9 mouse cellular contexts compared by ENCODE assay signal in the genomic region with DNA sequence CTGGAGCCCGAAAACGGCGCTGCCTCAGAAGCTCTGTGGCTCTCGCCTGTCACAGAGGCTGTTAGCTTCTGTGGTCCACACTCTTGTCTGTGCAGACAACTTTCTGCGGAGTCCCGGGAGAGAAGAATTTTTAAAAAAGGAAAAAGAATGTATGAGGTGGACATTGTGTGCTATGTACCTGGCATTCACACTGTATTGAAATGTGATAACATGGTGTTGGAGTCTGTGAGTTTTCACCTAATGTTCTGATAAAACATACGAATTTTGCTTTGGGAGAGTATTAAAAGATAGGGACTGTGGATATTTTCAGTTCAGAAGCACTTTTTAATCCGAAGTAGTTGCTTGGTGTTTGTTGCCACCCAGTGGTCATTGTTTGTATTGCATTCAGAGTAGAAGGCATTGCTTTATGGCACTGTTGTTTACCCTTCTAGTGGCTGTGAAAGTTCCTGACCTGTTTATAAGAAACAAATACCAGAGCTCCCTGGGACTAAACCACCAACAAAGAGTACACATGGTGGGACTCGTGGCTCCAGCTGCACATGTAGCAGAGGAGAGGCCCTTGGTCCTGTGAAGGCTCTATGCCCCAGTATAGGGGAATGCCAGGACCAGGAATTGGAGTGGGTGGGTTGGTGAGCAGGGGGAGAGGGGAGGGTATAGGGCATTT. TPM values are rescaled to one million over a fixed set of nuclear protein-coding genes. Genes with fewer than 3 reads are reported as not detected.
DNase-seq lines count a peak whose midpoint lies in the region; ATAC-seq and TF ChIP-seq lines count a peak whose summit lies in the region.
"Had no signal": no experiment of that assay in that cellular context is flagged by ENCODE, and none has a peak within 500 bp of the region (broad histone marks: within the 10 kb centered on the region; RNA-seq: fewer than 3 reads in every experiment).

No protein-coding gene starts in this region.

- no peaks in the 10 kb centered on the region for H3K36me3 ChIP-seq in MEL (ENCODE audit: control insufficient read depth in 1 of 2, insufficient read depth in 2 of 2, low read length in 2 of 2)
- H3K36me3 ChIP-seq in kidney, embryonic 14.5 days (ENCODE audit: control insufficient read depth, insufficient read depth, low read length): no peaks in the 10 kb centered on the region
- no peaks in the 10 kb centered on the region for H3K36me3 ChIP-seq in liver, embryonic 14.5 days (replicated peaks; ENCODE audit: control insufficient read depth, insufficient read depth, low read depth)
- no peaks in the 10 kb centered on the region for H3K36me3 ChIP-seq in neural tube, embryonic 13.5 days

- DNase-seq in 416B (ENCODE audit: low read depth) (peak; percentile 83), MEL (ENCODE audit: low read depth, low spot score) (peak; percentile 83)
- peak; percentile 45 to 60 for DNase-seq in cerebellum, adult 2 months
- peak; percentile 49 to 52 (median 49) for DNase-seq in liver, embryonic 14.5 days (ENCODE audit: low read depth in 3 of 3, low spot score in 3 of 3)
- peak; percentile 69 for DNase-seq in thymus, postnatal 25 days

- no peaks in the 10 kb centered on the region for H3K9me3 ChIP-seq in MEL (replicated peaks; ENCODE audit: insufficient read depth, low read length)
- no peaks in the 10 kb centered on the region for H3K9me3 ChIP-seq in kidney, embryonic 14.5 days (ENCODE audit: control insufficient read depth, low read length)
- H3K9me3 ChIP-seq in liver, embryonic 14.5 days (ENCODE audit: control insufficient read depth, low read length): no peaks in the 10 kb centered on the region
- H3K9me3 ChIP-seq in neural tube, embryonic 13.5 days: no peaks in the 10 kb centered on the region

- WGBS in cerebellum, adult 2 months: 56% methylated on average over 9 of the region's 9 CpGs
- WGBS in kidney, embryonic 14.5 days: 63% methylated on average over 9 of the region's 9 CpGs
- WGBS in liver, embryonic 14.5 days (ENCODE audit: insufficient replicate concordance): 51% methylated on average over 9 of the region's 9 CpGs
- 61% methylated on average over 9 of the region's 9 CpGs for WGBS in neural tube, embryonic 13.5 days

- H3K27me3 ChIP-seq in MEL (ENCODE audit: control insufficient read depth in 1 of 2, insufficient read depth in 2 of 2, low read length in 2 of 2): no peaks in the 10 kb centered on the region
- H3K27me3 ChIP-seq in cerebellum, adult 2 months (ENCODE audit: control insufficient read depth, insufficient read depth, low read length): no peaks in the 10 kb centered on the region
- no peaks in the 10 kb centered on the region for H3K27me3 ChIP-seq in kidney, embryonic 14.5 days (ENCODE audit: control insufficient read depth, insufficient read depth, low read length)
- H3K27me3 ChIP-seq in liver, embryonic 14.5 days (ENCODE audit: control insufficient read depth, insufficient read depth, low read length): no peaks in the 10 kb centered on the region
- no peaks in the 10 kb centered on the region for H3K27me3 ChIP-seq in neural tube, embryonic 13.5 days

- peak; percentile 38 to 94 (median 76); a peak in 5 of 6 replicates for TF ChIP-seq CTCF in MEL (IDR thresholded peaks at IDR 0.05 in 2 of 3, conservative IDR thresholded peaks at IDR 0.05 in 1 of 3; ENCODE audit: control insufficient read depth in 1 of 3, insufficient read depth in 1 of 3, low read depth in 2 of 3, low read length in 3 of 3, poor library complexity in 1 of 3, severe bottlenecking in 1 of 3)
- TF ChIP-seq CTCF in cerebellum, adult 2 months (IDR thresholded peaks at IDR 0.05; ENCODE audit: borderline replicate concordance, insufficient read depth, low read depth, low read length): peak; percentile 41; the same call in 1 of the 2 replicates
- peak; percentile 73 for TF ChIP-seq CTCF in liver, embryonic 14.5 days (IDR thresholded peaks at IDR 0.05; ENCODE audit: low read depth)

- no peak overlapping the region for H3K9ac ChIP-seq in MEL (ENCODE audit: control insufficient read depth, low read depth, low read length, poor library complexity, severe bottlenecking)
- H3K9ac ChIP-seq in kidney, embryonic 14.5 days (ENCODE audit: low read depth, low read length): no peak overlapping the region
- no peak overlapping the region for H3K9ac ChIP-seq in liver, embryonic 14.5 days (replicated peaks)
- no peak overlapping the region for H3K9ac ChIP-seq in neural tube, embryonic 13.5 days

- no peak; the same call in none of the 2 replicates for TF ChIP-seq RAD21 in MEL (IDR thresholded peaks at IDR 0.05; ENCODE audit: low read depth, low read length)

- H3K4me1 ChIP-seq in MEL (ENCODE audit: control insufficient read depth in 1 of 2, insufficient read depth in 2 of 2, low read length in 2 of 2): no peaks in the 10 kb centered on the region
- no peaks in the 10 kb centered on the region for H3K4me1 ChIP-seq in cerebellum, adult 2 months (ENCODE audit: control insufficient read depth, insufficient read depth, low read length)
- no peaks in the 10 kb centered on the region for H3K4me1 ChIP-seq in kidney, embryonic 14.5 days (ENCODE audit: control insufficient read depth, insufficient read depth, low read length)
- no peaks in the 10 kb centered on the region for H3K4me1 ChIP-seq in liver, embryonic 14.5 days (replicated peaks; ENCODE audit: control insufficient read depth in 2 of 2, insufficient read depth in 2 of 2, low read length in 1 of 2)
- no peaks in the 10 kb centered on the region for H3K4me1 ChIP-seq in neural tube, embryonic 13.5 days (replicated peaks)

- no peak for TF ChIP-seq EP300 in MEL (IDR thresholded peaks at IDR 0.05; ENCODE audit: low read depth in 1 of 2, low read length in 2 of 2)
- no peak for TF ChIP-seq EP300 in liver, embryonic 14.5 days (IDR thresholded peaks at IDR 0.05; ENCODE audit: low read depth)

- no peak overlapping the region for H3K4me2 ChIP-seq in kidney, embryonic 14.5 days (replicated peaks; ENCODE audit: low read depth, low read length)
- H3K4me2 ChIP-seq in liver, embryonic 14.5 days (ENCODE audit: low read depth): no peak overlapping the region
- H3K4me2 ChIP-seq in neural tube, embryonic 13.5 days: no peak overlapping the region

- H3K27ac ChIP-seq in MEL (ENCODE audit: control insufficient read depth, low read depth, low read length): no peak overlapping the region
- H3K27ac ChIP-seq in cerebellum, adult 2 months (ENCODE audit: insufficient read depth, low read length): no peak overlapping the region
- no peak overlapping the region for H3K27ac ChIP-seq in kidney, embryonic 14.5 days (ENCODE audit: low read depth, low read length)
- H3K27ac ChIP-seq in liver, embryonic 14.5 days: no peak overlapping the region
- H3K27ac ChIP-seq in neural tube, embryonic 13.5 days (replicated peaks): no peak overlapping the region

- H3K4me3 ChIP-seq in MEL (ENCODE audit: control insufficient read depth in 1 of 2, insufficient read depth in 1 of 2, low read depth in 2 of 2, low read length in 2 of 2): no peak overlapping the region
- H3K4me3 ChIP-seq in cerebellum, adult 2 months (replicated peaks; ENCODE audit: insufficient read depth, low read depth, low read length): no peak overlapping the region
- no peak overlapping the region for H3K4me3 ChIP-seq in kidney, embryonic 14.5 days (ENCODE audit: low read length)
- no peak overlapping the region for H3K4me3 ChIP-seq in liver, embryonic 14.5 days (ENCODE audit: insufficient read depth in 1 of 2, low read depth in 2 of 2, low read length in 2 of 2)
- H3K4me3 ChIP-seq in neural tube, embryonic 13.5 days: no peak overlapping the region
- H3K4me3 ChIP-seq: myocyte had no signal

- H3K79me2 ChIP-seq in MEL (ENCODE audit: control insufficient read depth, insufficient read depth, low read length, poor library complexity): no peaks in the 10 kb centered on the region

- ATAC-seq in frontal cortex, adult (ENCODE audit: low TSS enrichment): peak; percentile 85
- ATAC-seq in kidney, embryonic 14.5 days (ENCODE audit: low FRiP score, low TSS enrichment): peak; percentile 35; the same call in 1 of the 2 replicates
- peak; percentile 26; the same call in 1 of the 2 replicates for ATAC-seq in liver, embryonic 14.5 days (ENCODE audit: insufficient read depth)
- 0 out of 2 replicates have a peak, but pooled peaks have one; percentile 50 for ATAC-seq in neural tube, embryonic 13.5 days (ENCODE audit: low read depth)

- TF ChIP-seq POLR2A in MEL (IDR thresholded peaks at IDR 0.05; ENCODE audit: control insufficient read depth in 1 of 2, insufficient read depth in 1 of 2, low read depth in 1 of 2, low read length in 2 of 2, poor library complexity in 1 of 2): no peak
- no peak for TF ChIP-seq POLR2A in cerebellum, adult 2 months (IDR thresholded peaks at IDR 0.05; ENCODE audit: borderline replicate concordance, insufficient read depth, low read length)

TF ChIP-seq in MEL, 35 proteins besides CTCF, POLR2A, EP300 and RAD21 (continues in another document):
- TF ChIP-seq GATA1 (IDR thresholded peaks at IDR 0.05; ENCODE audit: low read depth, low read length): no peak
- TF ChIP-seq TAL1 (IDR thresholded peaks at IDR 0.05; ENCODE audit: low read length): no peak
- no peak for TF ChIP-seq CHD2 (IDR thresholded peaks at IDR 0.05; ENCODE audit: low read length)
- TF ChIP-seq ZMIZ1 (IDR thresholded peaks at IDR 0.05; ENCODE audit: low read depth, low read length): no peak
- TF ChIP-seq UBTF (IDR thresholded peaks at IDR 0.05; ENCODE audit: borderline replicate concordance, insufficient read depth, low read depth, low read length): no peak
- peak; percentile 99 for TF ChIP-seq SMC3 (IDR thresholded peaks at IDR 0.05; ENCODE audit: low read depth, low read length)

RNA-seq across cellular contexts. Expression of a gene that starts 47.7 kb away (rescaled TPM):
- 4.6 and 4.9 TPM in 2 replicates for total RNA-seq in MEL (2012; rRNA removed)
- polyA plus RNA-seq in MEL (2012; ENCODE audit: insufficient read depth in 1 of 2, insufficient read length in 2 of 2, low read depth in 1 of 2, low replicate concordance in 2 of 2, missing spikeins in 1 of 2): 1 to 10 TPM in 1 of 2 experiments, not detected in 1; 7.8 TPM
- 11.7 and 12.8 TPM in 2 replicates for polyA plus RNA-seq in cerebellum, adult 2 months (2012; rRNA removed)
- 17.0 and 17.6 TPM in 2 replicates for polyA plus RNA-seq in kidney, embryonic 14.5 days (2014; fragmentation: Nextera tagmentation; extraction: Ambion mirVana)
- polyA plus RNA-seq in liver, embryonic 14.5 days (2012; rRNA removed): 1.2 and 2.7 TPM in 2 replicates
- polyA plus RNA-seq in liver, embryonic 14.5 days (2014; fragmentation: Nextera tagmentation; extraction: Ambion mirVana): 4.4 and 5.1 TPM in 2 replicates
- 22.5 and 25.4 TPM in 2 replicates for polyA plus RNA-seq in neural tube, embryonic 13.5 days (2015; fragmentation: Nextera tagmentation; extraction: Ambion mirVana)

RNA-seq across cellular contexts. Expression of a gene that starts 48.2 kb away (rescaled TPM):
- 9.2 and 10.8 TPM in 2 replicates for total RNA-seq in MEL (2012; rRNA removed)
- polyA plus RNA-seq in MEL (2012; ENCODE audit: insufficient read depth in 1 of 2, insufficient read length in 2 of 2, low read depth in 1 of 2, low replicate concordance in 2 of 2, missing spikeins in 1 of 2): 100 to 1,000 TPM in 1 of 2 experiments, 10 to 100 TPM in 1; 13.9 to 423 TPM
- polyA plus RNA-seq in cerebellum, adult 2 months (2012; rRNA removed): 69.6 and 76.1 TPM in 2 replicates
- polyA plus RNA-seq in kidney, embryonic 14.5 days (2014; fragmentation: Nextera tagmentation; extraction: Ambion mirVana): 18.8 and 32.2 TPM in 2 replicates
- 4.0 and 5.2 TPM in 2 replicates for polyA plus RNA-seq in liver, embryonic 14.5 days (2012; rRNA removed)
- 5.5 and 8.9 TPM in 2 replicates for polyA plus RNA-seq in liver, embryonic 14.5 days (2014; fragmentation: Nextera tagmentation; extraction: Ambion mirVana)
- 97.8 and 101 TPM in 2 replicates for polyA plus RNA-seq in neural tube, embryonic 13.5 days (2015; fragmentation: Nextera tagmentation; extraction: Ambion mirVana)

Comparison
In these comparisons a context has a peak if more than half of its experiments do, and no peak if none do; other contexts are left out.
1. ATAC-seq: peak in every context shown above with its lines; median percentile 85 in frontal cortex, adult; 50 in neural tube, embryonic 13.5 days; 35 in kidney, embryonic 14.5 days; 26 in liver, embryonic 14.5 days.